Mouse (Mus musculus) ovary, postnatal 36 days (tissue): ENCODE results near the gene Skor1.
A peak's percentile ranks its signal among the peaks of the same experiment; 100 is the strongest.

Source experiments
- DNase-seq: peaks from one replicate; pipeline ENCODE4 v3.0.0; 2022; ENCODE audit warnings: low spot score, mixed read lengths

Gene Skor1

GRCm38 (mm10) chr9:63133659-63134058 lies 15.1 kb downstream of the Skor1 start:
- no peak for DNase-seq

- DNase-seq = peak; percentile 94
Measured at GRCm38 (mm10) chr9:63132673-63133601, 15.8 kb downstream of the Skor1 start.

GRCm38 (mm10) chr9:63131957-63132602 lies 16.7 kb downstream of the Skor1 start:
- DNase-seq = peak; percentile 50

- no peak for DNase-seq
Measured at GRCm38 (mm10) chr9:63129641-63130041, 19.1 kb downstream of the Skor1 start.

GRCm38 (mm10) chr9:63124512-63124911 lies 24.2 kb downstream of the Skor1 start:
- no peak for DNase-seq

- DNase-seq = peak; percentile 90
Measured at GRCm38 (mm10) chr9:63123451-63124438, 25.0 kb downstream of the Skor1 start.

- DNase-seq = no peak
Measured at GRCm38 (mm10) chr9:63122161-63122833, 26.5 kb downstream of the Skor1 start.

- DNase-seq = no peak
Measured at GRCm38 (mm10) chr9:63118385-63118784, 30.4 kb downstream of the Skor1 start.

GRCm38 (mm10) chr9:63112514-63112913 lies 36.2 kb downstream of the Skor1 start:
- no peak for DNase-seq

- DNase-seq = no peak
Measured at GRCm38 (mm10) chr9:63109782-63110087, 39.0 kb downstream of the Skor1 start.

GRCm38 (mm10) chr9:63109020-63109781 lies 39.6 kb downstream of the Skor1 start:
- peak; percentile 94 for DNase-seq

GRCm38 (mm10) chr9:63108580-63108979 lies 40.2 kb downstream of the Skor1 start:
- DNase-seq = no peak

- no peak for DNase-seq
Measured at GRCm38 (mm10) chr9:63100660-63101059, 48.1 kb downstream of the Skor1 start.

- DNase-seq = no peak
Measured at GRCm38 (mm10) chr9:63099876-63100275, 48.9 kb downstream of the Skor1 start.

- DNase-seq = no peak
Measured at GRCm38 (mm10) chr9:63099344-63099743, 49.4 kb downstream of the Skor1 start.

- no peak for DNase-seq
Measured at GRCm38 (mm10) chr9:63098887-63099286, 49.9 kb downstream of the Skor1 start.

- no peak for DNase-seq
Measured at GRCm38 (mm10) chr9:63097204-63097603, 51.6 kb downstream of the Skor1 start.

GRCm38 (mm10) chr9:63094030-63094429 lies 54.7 kb downstream of the Skor1 start:
- no peak for DNase-seq

- no peak for DNase-seq
Measured at GRCm38 (mm10) chr9:63092567-63092966, 56.2 kb downstream of the Skor1 start.

- peak; percentile 75 for DNase-seq
Measured at GRCm38 (mm10) chr9:63091971-63092528, 56.7 kb downstream of the Skor1 start.
